Mouse (Mus musculus) midbrain, embryonic 14.5 days (tissue): Measurements from ENCODE around the gene Gpr33. TPM values are rescaled to one million over a fixed set of nuclear protein-coding genes. Genes with fewer than 3 reads are reported as not detected.

ENCODE experiments used
- ATAC-seq: fragments of 200-750 bp; cut with Nextera tagmentation; 2 replicates; pipeline ENCODE4 v1.8.0; 2017; ENCODE audit warnings: moderate number of reproducible peaks, moderate library complexity; ENCODE audit not compliant: low FRiP score, low TSS enrichment
- DNase-seq: peaks from one replicate; pipeline ENCODE4 v3.0.0-alpha.2; 2015
- H3K27ac ChIP-seq: fragments of 300-500 bp; sonication (generic); replicated peaks from 2 replicates; pipeline ENCODE4 v1.5.1; 2014; ENCODE audit warnings: mild to moderate bottlenecking, low read depth, low read length, moderate library complexity
- H3K27me3 ChIP-seq: fragments of 300-500 bp; sonication (generic); 2 replicates; pipeline ENCODE4 v1.6.1; 2014; ENCODE audit warnings: low read length, control low read depth, mixed read lengths; ENCODE audit not compliant: control insufficient read depth, insufficient read depth
- H3K36me3 ChIP-seq: fragments of 300-500 bp; sonication (generic); 2 replicates; pipeline ENCODE4 v1.6.1; 2014; ENCODE audit warnings: low read length, control low read depth; ENCODE audit not compliant: control insufficient read depth, insufficient read depth
- H3K4me1 ChIP-seq: fragments of 300-500 bp; sonication (generic); 2 replicates; pipeline ENCODE4 v1.6.1; 2014; ENCODE audit warnings: mild to moderate bottlenecking, antibody characterized with exemption, low read length, control low read depth; ENCODE audit not compliant: control insufficient read depth, insufficient read depth
- H3K4me2 ChIP-seq: fragments of 300-500 bp; sonication (generic); 2 replicates; pipeline ENCODE4 v1.6.1; 2014; ENCODE audit warnings: mild to moderate bottlenecking, low read length, moderate library complexity
- H3K4me3 ChIP-seq: fragments of 300-500 bp; sonication (generic); replicated peaks from 2 replicates; pipeline ENCODE4 v1.5.1; 2014; ENCODE audit warnings: low read depth, low read length
- H3K9ac ChIP-seq: fragments of 300-500 bp; sonication (generic); replicated peaks from 2 replicates; pipeline ENCODE4 v1.6.1; 2014; ENCODE audit warnings: mild to moderate bottlenecking, low read length, moderate library complexity
- H3K9me3 ChIP-seq: fragments of 300-500 bp; sonication (generic); 2 replicates; pipeline ENCODE4 v1.6.1; 2016; ENCODE audit warnings: low read length, control low read depth, mixed read lengths; ENCODE audit not compliant: control insufficient read depth
- WGBS: fragments of 180-500 bp; shearing (Covaris S2); extraction: QIAGEN DNeasy Blood & Tissue Kit; methylation state at CpG from one replicate; pipeline ENCODE4 v1.1.7; 2014; 5-methylcytosine and 5-hydroxymethylcytosine counted together
- polyA plus RNA-seq: library from polyadenylated mRNA; unstranded; fragments of >200 nt; fragmentation: Nextera tagmentation; extraction: Ambion mirVana; gene quantifications from 2 replicates; pipeline ENCODE4 v1.2.1, GENCODE M21; 2014

Gene Gpr33
- polyA plus RNA-seq, 1 experiment from 2014 or later, result not detected

DNA sequence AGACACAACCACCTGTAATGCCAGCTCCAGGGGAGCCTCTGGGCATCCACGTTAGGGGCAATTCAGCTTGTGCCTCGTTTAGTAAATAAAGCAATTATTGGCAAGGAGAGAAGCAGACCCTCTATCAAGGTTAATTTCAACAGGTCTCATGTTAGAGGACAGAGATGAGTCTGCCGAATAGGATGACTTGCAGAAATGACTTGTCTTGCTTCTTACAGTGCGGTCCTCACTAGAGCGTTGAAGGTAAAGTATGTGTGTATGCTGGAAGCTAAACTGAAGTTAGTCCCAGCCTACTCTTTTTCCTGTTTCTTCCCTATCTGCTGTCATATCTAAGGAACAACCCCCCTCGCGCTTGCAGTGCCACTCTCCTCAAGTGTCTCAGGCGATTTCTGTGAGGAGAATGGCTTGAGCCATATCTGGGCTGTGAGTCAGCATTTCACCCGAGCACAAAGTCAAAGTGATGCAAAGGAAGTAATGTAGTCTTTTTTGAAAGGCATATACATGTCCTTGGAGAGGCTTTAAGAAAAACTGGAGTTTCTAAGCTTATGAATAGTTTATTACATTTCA lies 29.4 kb downstream of the Gpr33 start:
- no peak for ATAC-seq
- no peak for DNase-seq
- WGBS, result 93% methylated on average over 9 of the region's 9 CpGs

DNA sequence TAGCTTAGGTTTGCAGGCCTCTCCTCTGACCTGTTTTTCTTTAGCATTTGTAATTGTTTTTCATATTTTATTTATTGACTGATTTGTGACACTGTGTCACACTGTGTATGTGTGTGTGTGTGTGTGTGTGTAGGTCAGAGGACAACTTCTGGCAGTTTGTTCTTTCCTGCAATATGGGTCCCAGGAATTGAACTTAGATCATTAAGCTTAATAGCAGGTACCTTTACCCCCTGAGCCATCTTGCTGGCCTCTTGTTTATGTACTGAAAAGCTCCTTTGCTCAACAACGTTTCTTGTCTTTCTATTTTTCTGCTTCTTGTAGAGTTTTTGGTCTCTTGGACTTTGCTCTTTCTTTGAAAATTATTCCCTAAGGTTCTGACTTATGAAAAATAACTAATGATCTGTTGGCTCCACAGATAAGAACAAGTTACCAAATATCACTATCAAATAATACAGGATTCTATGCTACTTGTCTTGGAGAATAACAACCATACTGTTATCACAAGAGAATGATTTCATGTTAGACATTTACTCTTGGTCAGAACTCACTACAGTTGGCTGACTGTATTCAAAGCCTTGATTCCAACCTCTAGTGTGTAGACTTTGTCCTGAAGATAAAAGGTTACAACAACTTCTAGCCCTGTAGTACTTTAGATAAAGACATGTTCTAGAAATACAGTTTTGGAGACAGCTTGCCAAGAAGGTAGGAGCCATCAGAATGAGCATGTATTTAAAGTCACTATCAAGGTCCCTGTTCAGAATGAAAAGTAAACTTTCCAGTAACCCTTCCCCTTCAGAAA lies 31.9 kb downstream of the Gpr33 start:
- Histone ChIP-seq H3K9me3 (no peaks in the 10 kb centered on the region), H3K27ac (no peak overlapping the region), H3K36me3 (peaks cover 24% of the 10 kb centered on the region), H3K4me2 (no peak overlapping the region), H3K4me1 (no peaks in the 10 kb centered on the region), H3K27me3 (no peaks in the 10 kb centered on the region), H3K9ac (no peak overlapping the region), H3K4me3 (no peak overlapping the region)
- DNase-seq, result no peak
- 88% methylated on average over 1 of the region's 1 CpGs for WGBS
- ATAC-seq, result no peak

More for the DNA sequence above, 29.4 kb downstream of the Gpr33 start:
- Histone ChIP-seq H3K4me2 (no peak overlapping the region), H3K4me1 (no peaks in the 10 kb centered on the region), H3K9ac (no peak overlapping the region), H3K4me3 (no peak overlapping the region), H3K27ac (no peak overlapping the region), H3K9me3 (no peaks in the 10 kb centered on the region), H3K27me3 (no peaks in the 10 kb centered on the region), H3K36me3 (peaks cover 24% of the 10 kb centered on the region)

DNA sequence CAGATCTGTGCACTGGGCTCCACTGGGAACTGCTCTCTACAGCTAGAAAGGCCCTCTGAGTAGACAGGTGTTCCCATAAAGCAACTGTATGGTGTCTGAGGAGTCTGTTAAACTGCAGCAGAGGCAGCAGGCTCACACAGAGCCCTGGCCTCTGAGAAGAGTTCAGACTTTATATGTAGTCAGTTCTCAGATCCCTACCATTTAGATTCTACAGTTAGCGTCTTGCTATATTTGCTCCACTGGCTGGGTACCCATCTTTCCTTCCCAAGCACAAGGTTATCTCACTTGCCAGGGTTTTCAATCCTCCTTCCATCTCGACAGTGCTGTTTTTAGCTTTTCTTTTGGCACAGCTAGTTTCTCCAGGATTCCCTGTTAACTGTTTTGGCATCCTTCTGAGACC lies 37.2 kb downstream of the Gpr33 start:
- no peak for DNase-seq
- no peaks in the 10 kb centered on the region for H3K27me3 ChIP-seq
- peaks cover 4% of the 10 kb centered on the region; the same call in 1 of the 2 replicates for H3K36me3 ChIP-seq
- no peak for ATAC-seq
- WGBS, result 84% methylated on average over 2 of the region's 2 CpGs
- H3K27ac ChIP-seq, result no peak overlapping the region
- H3K4me3 ChIP-seq, result no peak overlapping the region
- H3K9ac ChIP-seq, result no peak overlapping the region
- H3K4me2 ChIP-seq, result no peak overlapping the region
- H3K9me3 ChIP-seq, result no peaks in the 10 kb centered on the region
- H3K4me1 ChIP-seq, result no peaks in the 10 kb centered on the region

DNA sequence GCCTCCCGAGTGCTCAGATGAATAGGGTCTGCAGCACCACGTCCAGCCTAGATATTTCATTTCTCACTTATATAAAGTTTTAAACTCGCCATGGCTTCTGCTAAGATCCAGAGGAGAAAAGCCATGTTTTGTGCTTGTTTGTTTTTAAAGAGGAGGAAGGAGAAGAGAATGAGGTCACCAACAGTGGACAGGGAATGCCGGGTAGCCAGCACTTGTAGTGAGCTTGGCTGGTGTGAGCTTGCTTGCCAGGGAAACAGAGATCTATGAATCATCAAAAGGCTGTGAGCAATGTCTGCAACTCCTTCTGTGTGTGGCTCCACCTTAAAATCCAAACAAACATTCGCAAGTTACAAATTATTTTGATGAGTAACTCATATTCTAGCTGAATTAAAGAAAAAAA lies 39.3 kb downstream of the Gpr33 start:
- DNase-seq (no peak), ATAC-seq (no peak)
- H3K9ac ChIP-seq, result no peak overlapping the region
- H3K27ac ChIP-seq, result no peak overlapping the region
- no peaks in the 10 kb centered on the region for H3K36me3 ChIP-seq
- no peaks in the 10 kb centered on the region for H3K27me3 ChIP-seq
- H3K4me2 ChIP-seq, result no peak overlapping the region
- H3K4me3 ChIP-seq, result no peak overlapping the region
- no peaks in the 10 kb centered on the region for H3K4me1 ChIP-seq
- WGBS, result 89% methylated on average over 5 of the region's 5 CpGs
- no peaks in the 10 kb centered on the region for H3K9me3 ChIP-seq

DNA sequence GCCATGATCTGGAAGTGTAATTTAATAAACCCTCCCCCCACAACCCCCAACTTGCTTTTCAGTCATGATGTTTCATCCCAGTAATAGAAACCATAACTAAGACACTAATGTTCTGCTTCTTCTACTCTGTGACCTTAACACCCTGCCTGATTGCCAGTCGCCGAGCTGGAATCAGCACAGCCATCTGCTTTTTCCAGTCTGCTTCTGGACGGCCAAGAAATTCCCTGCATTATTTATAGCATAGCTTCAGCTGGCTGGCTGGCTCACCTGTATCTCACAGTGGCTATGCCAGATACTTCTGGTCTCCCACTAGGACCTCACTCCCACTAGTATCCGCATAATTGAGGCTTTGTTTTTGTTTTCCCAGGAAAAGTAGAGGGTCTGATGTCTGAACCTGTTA lies 42.0 kb downstream of the Gpr33 start:
- no peak for ATAC-seq
- H3K27ac ChIP-seq, result no peak overlapping the region

DNA sequence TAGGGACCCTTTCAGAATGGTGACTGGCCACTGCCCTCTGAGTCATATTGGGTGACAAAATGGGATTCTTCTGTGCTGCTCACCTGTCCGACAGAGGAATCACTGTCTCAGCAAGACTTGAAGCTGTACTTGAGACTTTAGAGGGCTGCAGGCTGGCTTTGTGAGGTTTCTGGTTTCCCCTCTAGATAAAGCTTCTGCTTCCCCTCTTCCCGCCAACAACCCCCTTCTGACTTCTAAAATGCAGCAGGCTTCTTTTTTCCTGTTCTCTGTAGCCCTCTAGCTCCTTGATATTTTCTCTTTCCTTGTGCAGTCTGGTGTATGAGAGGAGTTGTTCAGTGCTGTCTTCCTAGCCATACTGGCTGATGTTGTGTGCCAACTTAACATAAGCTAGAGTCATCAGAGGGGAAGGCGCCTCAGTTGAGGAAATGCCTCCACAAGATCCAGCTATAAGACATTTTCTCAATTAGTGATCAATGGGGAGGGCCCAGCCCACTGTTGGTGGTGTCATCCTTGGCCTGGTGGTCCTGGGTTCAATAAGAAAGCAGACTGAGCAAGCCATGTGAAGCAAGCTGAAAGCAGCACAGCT lies 42.6 kb downstream of the Gpr33 start:
- H3K4me2 ChIP-seq, result no peak overlapping the region
- no peak for DNase-seq

More for the DNA sequence above, 42.0 kb downstream of the Gpr33 start:
- H3K4me2 ChIP-seq, result no peak overlapping the region
- no peaks in the 10 kb centered on the region for H3K36me3 ChIP-seq
- H3K27me3 ChIP-seq, result no peaks in the 10 kb centered on the region
- H3K9ac ChIP-seq, result no peak overlapping the region
- H3K4me3 ChIP-seq, result no peak overlapping the region
- no peaks in the 10 kb centered on the region for H3K4me1 ChIP-seq
- H3K9me3 ChIP-seq, result no peaks in the 10 kb centered on the region
- 76% methylated on average over 4 of the region's 4 CpGs for WGBS
- DNase-seq, result no peak

DNA sequence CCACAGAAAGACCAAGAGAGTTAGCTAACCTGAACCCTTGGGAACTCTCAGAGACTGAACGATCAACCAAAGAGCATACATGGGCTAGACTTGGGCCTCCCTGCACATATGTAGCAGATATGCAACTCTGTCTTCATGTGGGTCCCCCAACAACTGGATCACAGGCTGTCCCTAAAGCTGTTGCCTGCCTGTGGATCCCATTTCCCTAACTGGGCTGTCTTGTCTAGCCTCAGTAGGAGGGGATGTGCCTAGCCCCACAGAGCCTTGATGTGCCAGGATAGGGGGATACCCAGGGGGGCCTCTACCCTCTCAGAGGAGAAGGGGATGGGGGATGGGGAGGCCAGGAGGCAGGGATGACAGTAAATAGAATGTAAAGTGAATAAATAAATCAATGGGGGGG lies 44.2 kb downstream of the Gpr33 start:
- H3K27ac ChIP-seq, result no peak overlapping the region
- no peaks in the 10 kb centered on the region for H3K36me3 ChIP-seq
- H3K9ac ChIP-seq, result no peak overlapping the region
- no peak overlapping the region for H3K4me2 ChIP-seq
- ATAC-seq, result no peak
- no peak overlapping the region for H3K4me3 ChIP-seq
- no peaks in the 10 kb centered on the region for H3K9me3 ChIP-seq
- no peak for DNase-seq
- no peaks in the 10 kb centered on the region for H3K27me3 ChIP-seq
- WGBS, result 89% methylated on average over 1 of the region's 1 CpGs
- no peaks in the 10 kb centered on the region for H3K4me1 ChIP-seq

More for the DNA sequence above, 42.6 kb downstream of the Gpr33 start:
- Histone ChIP-seq H3K27ac (no peak overlapping the region), H3K4me3 (no peak overlapping the region), H3K36me3 (no peaks in the 10 kb centered on the region), H3K27me3 (no peaks in the 10 kb centered on the region), H3K4me1 (no peaks in the 10 kb centered on the region), H3K9ac (no peak overlapping the region), H3K9me3 (no peaks in the 10 kb centered on the region)
- 94% methylated on average over 3 of the region's 3 CpGs for WGBS
- no peak for ATAC-seq

DNA sequence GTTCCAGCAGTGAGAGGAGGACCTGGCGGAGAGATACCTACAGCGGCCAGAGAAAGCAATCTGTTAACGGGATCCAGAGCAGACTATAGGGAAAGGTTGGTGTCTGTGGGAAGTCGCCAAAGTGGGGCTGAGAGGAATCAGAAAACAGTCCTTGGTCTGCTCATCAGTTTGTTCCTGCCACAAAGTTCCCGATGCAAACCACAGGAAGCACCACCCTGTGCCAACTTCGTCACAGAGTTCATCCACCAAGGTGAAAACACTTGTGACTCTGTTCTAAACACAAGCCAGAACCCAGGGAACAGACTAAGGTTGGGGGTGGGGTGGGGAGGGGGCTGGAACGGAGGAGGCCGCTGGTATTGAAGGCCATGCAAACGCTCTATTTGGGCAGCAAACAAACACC lies 51.3 kb downstream of the Gpr33 start:
- no peak overlapping the region for H3K4me2 ChIP-seq
- no peak overlapping the region for H3K9ac ChIP-seq
- WGBS, result 77% methylated on average over 9 of the region's 9 CpGs
- H3K27me3 ChIP-seq, result no peaks in the 10 kb centered on the region
- H3K9me3 ChIP-seq, result no peaks in the 10 kb centered on the region
- H3K4me1 ChIP-seq, result peaks cover 1% of the 10 kb centered on the region; the same call in 1 of the 2 replicates
- ATAC-seq, result no peak
- no peak overlapping the region for H3K4me3 ChIP-seq
- H3K27ac ChIP-seq, result no peak overlapping the region
- DNase-seq, result no peak
- H3K36me3 ChIP-seq, result no peaks in the 10 kb centered on the region
